ENCODE assay signal across 11 mouse cellular contexts in the genomic region with DNA sequence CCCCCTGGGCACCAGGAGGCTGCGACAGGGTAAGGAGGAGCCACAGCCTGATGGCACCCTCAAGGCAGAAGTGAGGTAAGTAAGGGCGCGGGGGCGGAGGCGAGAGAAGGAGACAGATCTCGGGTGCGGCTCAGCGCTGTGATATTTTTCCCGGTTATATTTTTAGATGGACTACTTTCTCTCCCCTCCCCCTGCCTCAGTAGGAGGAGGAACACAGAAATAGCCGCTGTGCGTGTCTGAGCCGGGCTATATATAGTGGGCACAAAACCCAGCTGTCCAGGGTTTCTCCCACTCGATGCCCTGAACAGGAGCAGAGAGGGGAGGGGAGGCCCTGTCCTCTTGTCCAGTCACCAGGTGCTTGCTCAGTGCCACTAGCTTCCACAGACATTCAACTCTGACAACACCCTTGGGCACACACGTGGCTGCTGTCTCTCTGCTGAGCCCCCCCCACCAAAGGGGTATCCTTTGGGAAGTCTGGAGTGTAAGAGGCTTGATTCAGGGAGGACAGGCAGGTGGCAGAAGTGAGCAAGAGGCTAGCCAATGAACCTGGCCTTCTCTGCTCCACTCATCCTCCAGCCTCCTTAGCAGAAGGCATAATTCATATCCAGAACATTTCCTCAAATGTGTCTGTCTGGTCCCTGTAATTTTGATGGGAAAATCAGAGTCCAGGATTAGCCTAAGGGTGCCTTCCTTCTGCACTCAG.
DNase-seq lines count a peak whose midpoint lies in the region; ATAC-seq and TF ChIP-seq lines count a peak whose summit lies in the region.
"Had no signal": no experiment of that assay in that cellular context is flagged by ENCODE, and none has a peak within 500 bp of the region (broad histone marks: within the 10 kb centered on the region; RNA-seq: fewer than 3 reads in every experiment).

No protein-coding gene starts in this region.

- no peak overlapping the region for H3K27ac ChIP-seq in midbrain, postnatal 0 days (ENCODE audit: low read depth, low read length)
- no peak overlapping the region for H3K27ac ChIP-seq in midbrain, embryonic 11.5 days (ENCODE audit: low read depth, low read length)
- H3K27ac ChIP-seq in heart, embryonic 10.5 days: peak overlapping the region; percentile 73
- no peak overlapping the region for H3K27ac ChIP-seq in kidney, embryonic 15.5 days
- H3K27ac ChIP-seq in kidney, adult 2 months (ENCODE audit: insufficient read depth, low read depth, low read length): no peak overlapping the region
- H3K27ac ChIP-seq: forebrain, embryonic 10.5 days; limb, embryonic 15.5 days; stomach, embryonic 15.5 days had no signal

- no peak overlapping the region for H3K9ac ChIP-seq in midbrain, postnatal 0 days (replicated peaks; ENCODE audit: low read length, poor library complexity, severe bottlenecking)
- no peak overlapping the region for H3K9ac ChIP-seq in midbrain, embryonic 11.5 days (ENCODE audit: low read length)
- no peak overlapping the region for H3K9ac ChIP-seq in kidney, embryonic 15.5 days
- H3K9ac ChIP-seq: limb, embryonic 15.5 days; stomach, embryonic 15.5 days had no signal

- 76% methylated on average over 14 of the region's 14 CpGs for WGBS in midbrain, postnatal 0 days
- 83% methylated on average over 14 of the region's 14 CpGs for WGBS in midbrain, embryonic 11.5 days
- WGBS in heart, embryonic 10.5 days: 41% methylated on average over 14 of the region's 14 CpGs
- 66% methylated on average over 14 of the region's 14 CpGs for WGBS in kidney, embryonic 15.5 days
- 53% methylated on average over 14 of the region's 14 CpGs for WGBS in kidney, adult 2 months

- peak; percentile 18; the same call in 1 of the 2 replicates for ATAC-seq in midbrain, postnatal 0 days (ENCODE audit: low FRiP score)
- ATAC-seq in midbrain, embryonic 11.5 days (ENCODE audit: low FRiP score): no peak
- ATAC-seq in kidney, embryonic 15.5 days (replicated peaks; ENCODE audit: low FRiP score): no peak

- H3K9me3 ChIP-seq in midbrain, postnatal 0 days (ENCODE audit: low read length): no peaks in the 10 kb centered on the region
- no peaks in the 10 kb centered on the region for H3K9me3 ChIP-seq in midbrain, embryonic 11.5 days (ENCODE audit: control insufficient read depth, low read length)
- no peaks in the 10 kb centered on the region for H3K9me3 ChIP-seq in heart, embryonic 10.5 days
- no peaks in the 10 kb centered on the region for H3K9me3 ChIP-seq in kidney, embryonic 15.5 days (replicated peaks)
- H3K9me3 ChIP-seq: forebrain, embryonic 10.5 days; limb, embryonic 15.5 days; stomach, embryonic 15.5 days had no signal

- H3K4me3 ChIP-seq in midbrain, postnatal 0 days (ENCODE audit: low read depth, low read length): no peak overlapping the region
- H3K4me3 ChIP-seq in midbrain, embryonic 11.5 days (ENCODE audit: low read depth, low read length): no peak overlapping the region
- peak overlapping the region; percentile 43 for H3K4me3 ChIP-seq in heart, embryonic 10.5 days
- no peak overlapping the region for H3K4me3 ChIP-seq in kidney, embryonic 15.5 days (replicated peaks)
- no peak overlapping the region for H3K4me3 ChIP-seq in kidney, adult 2 months (ENCODE audit: insufficient read depth, low read depth, low read length)
- H3K4me3 ChIP-seq: forebrain, embryonic 10.5 days; limb, embryonic 15.5 days; stomach, embryonic 15.5 days had no signal

- no peaks in the 10 kb centered on the region for H3K36me3 ChIP-seq in midbrain, postnatal 0 days (ENCODE audit: insufficient read depth, low read length)
- no peaks in the 10 kb centered on the region for H3K36me3 ChIP-seq in midbrain, embryonic 11.5 days (ENCODE audit: control insufficient read depth, insufficient read depth, low read length)
- no peaks in the 10 kb centered on the region for H3K36me3 ChIP-seq in heart, embryonic 10.5 days
- no peaks in the 10 kb centered on the region for H3K36me3 ChIP-seq in kidney, embryonic 15.5 days
- no peaks in the 10 kb centered on the region for H3K36me3 ChIP-seq in kidney, adult 2 months (ENCODE audit: control insufficient read depth, insufficient read depth, low read length)
- H3K36me3 ChIP-seq: forebrain, embryonic 10.5 days; limb, embryonic 15.5 days; stomach, embryonic 15.5 days had no signal

- H3K4me2 ChIP-seq in midbrain, postnatal 0 days (ENCODE audit: low read depth, low read length, poor library complexity, severe bottlenecking): no peak overlapping the region
- H3K4me2 ChIP-seq in midbrain, embryonic 11.5 days: no peak overlapping the region
- H3K4me2 ChIP-seq in kidney, embryonic 15.5 days: no peak overlapping the region
- H3K4me2 ChIP-seq: limb, embryonic 15.5 days; stomach, embryonic 15.5 days had no signal

- no peak for DNase-seq in midbrain, postnatal 0 days (ENCODE audit: low spot score)
- no peak for DNase-seq in midbrain, embryonic 11.5 days (ENCODE audit: low spot score, missing footprints)
- no peak for DNase-seq in heart, embryonic 10.5 days (ENCODE audit: low spot score)
- DNase-seq in left cerebral cortex, adult 18-20 months (ENCODE audit: low spot score in 2 of 2): peak; percentile 93 to 94
- DNase-seq in telencephalon, adult 2 months (ENCODE audit: low read depth, low spot score): peak; percentile 94
- no peak for DNase-seq in cerebellum, adult 8-10 months
- no peak for DNase-seq in kidney, adult 2 months

- peak; percentile 50 for TF ChIP-seq CTCF in midbrain, postnatal 0 days (IDR thresholded peaks at IDR 0.05)
- TF ChIP-seq CTCF in kidney, adult 2 months (conservative IDR thresholded peaks at IDR 0.05; ENCODE audit: insufficient read depth, insufficient read length, low read depth, low read length): no peak

- no peak for TF ChIP-seq POLR2A in kidney, adult 2 months (IDR thresholded peaks at IDR 0.05; ENCODE audit: low read depth, low read length)

- no peaks in the 10 kb centered on the region for H3K27me3 ChIP-seq in midbrain, postnatal 0 days (ENCODE audit: insufficient read depth, low read length)
- H3K27me3 ChIP-seq in midbrain, embryonic 11.5 days (ENCODE audit: control insufficient read depth, insufficient read depth, low read length): no peaks in the 10 kb centered on the region
- H3K27me3 ChIP-seq in heart, embryonic 10.5 days (ENCODE audit: insufficient read depth, poor library complexity, severe bottlenecking): peaks cover 25% of the 10 kb centered on the region
- H3K27me3 ChIP-seq in kidney, embryonic 15.5 days: no peaks in the 10 kb centered on the region
- no peaks in the 10 kb centered on the region for H3K27me3 ChIP-seq in kidney, adult 2 months (replicated peaks; ENCODE audit: control insufficient read depth, insufficient read depth, low read length)
- H3K27me3 ChIP-seq: limb, embryonic 15.5 days; stomach, embryonic 15.5 days had no signal

- peaks cover 3% of the 10 kb centered on the region; the same call in 1 of the 2 replicates for H3K4me1 ChIP-seq in midbrain, postnatal 0 days (ENCODE audit: insufficient read depth, low read length)
- no peaks in the 10 kb centered on the region for H3K4me1 ChIP-seq in midbrain, embryonic 11.5 days (ENCODE audit: control insufficient read depth, insufficient read depth, low read length)
- peaks cover 17% of the 10 kb centered on the region for H3K4me1 ChIP-seq in heart, embryonic 10.5 days
- peaks cover 6% of the 10 kb centered on the region; the same call in 1 of the 2 replicates for H3K4me1 ChIP-seq in kidney, embryonic 15.5 days
- no peaks in the 10 kb centered on the region for H3K4me1 ChIP-seq in kidney, adult 2 months (ENCODE audit: control insufficient read depth, insufficient read depth, low read length)
- H3K4me1 ChIP-seq: forebrain, embryonic 10.5 days; stomach, embryonic 15.5 days had no signal

Comparison
In these comparisons a context has a peak if more than half of its experiments do, and no peak if none do; other contexts are left out.
1. DNase-seq: peak in left cerebral cortex, adult 18-20 months (2 of 2) and telencephalon, adult 2 months (single experiment); none in midbrain, postnatal 0 days (single experiment), midbrain, embryonic 11.5 days (single experiment), heart, embryonic 10.5 days (single experiment), cerebellum, adult 8-10 months (single experiment) and kidney, adult 2 months (single experiment).